Mouse (Mus musculus) embryonic facial prominence, embryonic 10.5 days (tissue): ENCODE measurements around the gene Sltm. TPM values are rescaled to one million over a fixed set of nuclear protein-coding genes. Genes with fewer than 3 reads are reported as not detected.
"Not testable (repeated sequence)": the region's sequence is repeated elsewhere in the genome, so short reads cannot be mapped to it uniquely, and the experiment has no call there.

ENCODE experiments used
- DNase-seq: peaks from one replicate; pipeline ENCODE4 v3.0.0-alpha.2; 2017; ENCODE audit warnings: low spot score
- H3K27ac ChIP-seq: fragments of 300-500 bp; sonication (generic); replicated peaks from 2 replicates; pipeline ENCODE4 v1.5.1; 2016; ENCODE audit warnings: mild to moderate bottlenecking
- H3K27me3 ChIP-seq: fragments of 300-500 bp; sonication (generic); replicated peaks from 2 replicates; pipeline ENCODE4 v1.6.1; 2016; ENCODE audit warnings: low read depth, mild to moderate bottlenecking; ENCODE audit not compliant: poor library complexity, severe bottlenecking
- H3K36me3 ChIP-seq: fragments of 300-500 bp; sonication (generic); replicated peaks from 2 replicates; pipeline ENCODE4 v1.6.1; 2016; ENCODE audit warnings: mild to moderate bottlenecking, moderate library complexity
- H3K4me1 ChIP-seq: fragments of 300-500 bp; sonication (generic); 2 replicates; pipeline ENCODE4 v1.6.1; 2016
- H3K4me3 ChIP-seq: fragments of 300-500 bp; sonication (generic); 2 replicates; pipeline ENCODE4 v1.5.1; 2016; ENCODE audit warnings: mild to moderate bottlenecking, moderate library complexity
- H3K9me3 ChIP-seq: fragments of 300-500 bp; sonication (generic); 2 replicates; pipeline ENCODE4 v1.6.1; 2016; ENCODE audit warnings: mild to moderate bottlenecking
- WGBS: fragments of 180-500 bp; shearing (Covaris S2); methylation state at CpG from one replicate; pipeline ENCODE4 v1.1.7; 2016; 5-methylcytosine and 5-hydroxymethylcytosine counted together
- polyA plus RNA-seq: library from polyadenylated mRNA; unstranded; fragments of >200 nt; fragmentation: Nextera tagmentation; extraction: Ambion mirVana; gene quantifications from 2 replicates; pipeline ENCODE4 v1.2.1, GENCODE M21; 2016

Sltm gene
- polyA plus RNA-seq, 1 experiment from 2014 or later, result 71.6 TPM

DNA sequence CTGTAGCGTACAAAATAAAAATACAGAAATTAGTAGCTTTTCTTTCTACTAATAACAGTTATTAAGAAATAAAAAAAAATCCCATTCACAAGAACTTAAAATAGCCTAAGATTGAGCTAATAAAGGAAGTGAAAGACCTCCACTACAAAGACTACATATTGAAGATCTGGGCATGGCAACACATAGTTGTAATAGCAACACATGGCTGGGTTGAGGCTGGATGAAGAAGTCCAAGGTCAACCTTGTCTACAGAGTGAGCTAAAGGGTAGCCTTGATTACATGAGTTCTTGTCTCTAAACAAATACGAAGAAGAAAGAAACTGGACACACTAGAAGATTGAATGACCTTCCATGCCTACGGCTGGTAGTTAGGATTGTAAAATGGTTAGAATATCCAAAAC lies 18.7 kb upstream of the Sltm start:
- WGBS, result 96% methylated on average over 3 of the region's 3 CpGs
- Histone ChIP-seq H3K4me3 (no peak overlapping the region), H3K27me3 (no peaks in the 10 kb centered on the region), H3K27ac (no peak overlapping the region), H3K36me3 (no peaks in the 10 kb centered on the region), H3K9me3 (no peaks in the 10 kb centered on the region), H3K4me1 (peaks cover 6% of the 10 kb centered on the region; the same call in 1 of the 2 replicates)
- no peak for DNase-seq

DNA sequence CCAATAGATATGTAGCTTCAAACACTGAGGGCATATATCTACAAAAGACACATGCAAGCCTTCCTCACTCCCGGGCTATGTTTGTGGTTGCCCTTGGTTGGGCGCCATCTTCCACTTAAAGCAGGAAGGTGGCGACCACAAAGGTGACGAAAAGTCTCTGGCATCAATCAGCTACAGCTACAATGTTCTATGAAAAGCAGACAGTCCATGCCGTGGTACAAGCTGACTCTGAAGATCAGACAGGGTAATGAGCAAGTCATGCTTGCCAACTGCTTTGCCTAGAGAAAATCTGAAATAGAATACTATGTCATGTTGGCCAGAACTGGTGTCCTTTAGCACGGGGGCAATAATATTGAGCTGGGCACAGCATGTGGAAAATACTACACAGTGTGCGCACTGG lies 18.2 kb upstream of the Sltm start:
- no peaks in the 10 kb centered on the region for H3K27me3 ChIP-seq
- no peak overlapping the region for H3K4me3 ChIP-seq
- no peak for DNase-seq
- no peaks in the 10 kb centered on the region for H3K9me3 ChIP-seq
- H3K27ac ChIP-seq, result no peak overlapping the region
- H3K36me3 ChIP-seq, result no peaks in the 10 kb centered on the region
- 87% methylated on average over 7 of the region's 7 CpGs for WGBS
- peaks cover 6% of the 10 kb centered on the region; the same call in 1 of the 2 replicates for H3K4me1 ChIP-seq

- 85% methylated on average over 3 of the region's 3 CpGs for WGBS
- Histone ChIP-seq H3K27me3 (no peaks in the 10 kb centered on the region), H3K4me3 (no peak overlapping the region), H3K27ac (no peak overlapping the region), H3K4me1 (no peaks in the 10 kb centered on the region), H3K9me3 (no peaks in the 10 kb centered on the region), H3K36me3 (no peaks in the 10 kb centered on the region)
- no peak for DNase-seq
Measured at GRCm38 (mm10) chr9:70533328-70533727, 9.2 kb upstream of the Sltm start.

GRCm38 (mm10) chr9:70541584-70541983 lies 970 bp upstream of the Sltm start:
- WGBS, result 11% methylated on average over 6 of the region's 6 CpGs
- Histone ChIP-seq H3K27me3 (no peaks in the 10 kb centered on the region), H3K4me1 (peaks cover 20% of the 10 kb centered on the region), H3K9me3 (no peaks in the 10 kb centered on the region), H3K4me3 (peak overlapping the region; percentile 94), H3K36me3 (peaks cover 10% of the 10 kb centered on the region), H3K27ac (peak overlapping the region; percentile 99; the same call in 1 of the 2 replicates)
- DNase-seq, result peak; percentile 34

DNA sequence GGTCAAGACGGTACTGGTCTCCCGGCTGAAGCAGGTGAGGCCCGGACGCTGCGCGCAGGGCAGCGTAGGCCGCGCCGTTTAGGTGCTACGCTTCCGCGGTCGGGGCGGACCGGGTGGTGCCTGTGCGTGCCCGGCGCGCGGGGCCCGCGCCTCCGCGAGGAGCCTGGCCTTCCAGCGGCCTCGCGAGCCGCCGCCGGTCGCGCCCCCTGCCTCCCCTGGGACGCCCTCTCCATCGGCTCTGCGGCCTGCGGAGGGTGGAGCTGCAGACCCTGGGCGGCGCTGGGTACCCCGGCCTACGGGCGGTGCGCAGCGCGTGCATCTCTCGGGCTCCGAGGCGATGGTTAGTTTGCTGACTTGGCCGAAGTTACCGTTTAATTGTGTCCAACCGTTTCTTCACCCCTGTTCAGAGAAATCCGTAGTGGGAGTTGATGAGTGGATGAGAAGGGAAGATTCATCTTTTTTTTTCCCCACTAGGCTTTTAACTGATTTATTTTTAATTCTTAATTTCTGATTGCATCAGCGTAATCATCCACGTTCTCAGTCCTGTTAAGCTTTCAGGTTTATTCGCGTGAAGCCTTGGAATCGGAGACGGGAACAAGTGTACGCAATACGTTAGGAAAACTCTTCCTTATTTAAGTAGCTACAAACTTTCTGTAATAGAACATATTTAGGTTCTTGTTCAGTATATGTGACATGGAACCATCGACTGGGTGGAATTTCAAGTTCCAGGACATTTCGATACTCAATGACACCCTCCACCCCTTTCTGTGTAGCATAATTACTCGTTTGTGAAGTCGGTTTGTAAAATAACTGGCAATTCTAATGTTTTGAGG lies 710 bp downstream of the Sltm start:
- peak overlapping the region; percentile 94 for H3K4me3 ChIP-seq
- peak; percentile 82 for DNase-seq
- WGBS, result 2% methylated on average over 64 of the region's 64 CpGs
- peaks cover 16% of the 10 kb centered on the region for H3K36me3 ChIP-seq
- H3K4me1 ChIP-seq, result peaks cover 20% of the 10 kb centered on the region
- H3K27me3 ChIP-seq, result no peaks in the 10 kb centered on the region
- peak overlapping the region; percentile 99 for H3K27ac ChIP-seq
- no peaks in the 10 kb centered on the region for H3K9me3 ChIP-seq

GRCm38 (mm10) chr9:70543985-70544384 lies 1.4 kb downstream of the Sltm start:
- Histone ChIP-seq H3K36me3 (peaks cover 22% of the 10 kb centered on the region), H3K9me3 (no peaks in the 10 kb centered on the region), H3K27me3 (no peaks in the 10 kb centered on the region), H3K27ac (no peak overlapping the region), H3K4me3 (peak overlapping the region; percentile 94), H3K4me1 (peaks cover 20% of the 10 kb centered on the region)
- WGBS, result 77% methylated on average over 5 of the region's 5 CpGs
- DNase-seq, result no peak

- Histone ChIP-seq H3K4me3 (no peak overlapping the region), H3K27me3 (no peaks in the 10 kb centered on the region), H3K9me3 (no peaks in the 10 kb centered on the region), H3K36me3 (peaks cover 30% of the 10 kb centered on the region), H3K27ac (no peak overlapping the region), H3K4me1 (peaks cover 20% of the 10 kb centered on the region)
- no peak for DNase-seq
- 76% methylated on average over 1 of the region's 1 CpGs for WGBS
Measured at GRCm38 (mm10) chr9:70544831-70545230, 2.3 kb downstream of the Sltm start.

DNA sequence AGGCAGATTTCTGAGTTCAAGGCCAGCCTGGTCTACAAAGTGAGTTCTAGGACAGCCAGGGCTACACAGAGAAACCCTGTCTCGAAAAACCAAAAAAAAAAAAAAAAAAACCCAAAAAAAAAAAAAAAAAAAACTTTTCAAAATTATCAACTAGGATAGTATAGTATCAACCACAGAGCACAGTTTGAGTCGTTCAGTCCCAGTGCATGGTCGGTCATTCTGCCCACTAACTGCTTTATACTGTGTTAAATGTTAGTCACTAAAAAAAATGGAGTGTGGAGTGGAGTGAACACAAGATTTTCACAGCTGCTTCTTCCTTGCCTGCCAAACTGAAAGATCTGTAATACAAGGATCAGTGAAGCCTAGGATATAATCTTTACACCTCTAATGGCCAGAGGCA lies 4.0 kb downstream of the Sltm start:
- DNase-seq, H3K4me3 ChIP-seq, H3K27ac ChIP-seq, H3K9me3 ChIP-seq, H3K27me3 ChIP-seq: not testable (repeated sequence)
- Histone ChIP-seq H3K36me3 (peaks cover 45% of the 10 kb centered on the region), H3K4me1 (peaks cover 16% of the 10 kb centered on the region)
- 92% methylated on average over 3 of the region's 3 CpGs for WGBS

- no peak overlapping the region for H3K4me3 ChIP-seq
- H3K4me1 ChIP-seq, result peaks cover 10% of the 10 kb centered on the region
- WGBS, result 89% methylated on average over 4 of the region's 4 CpGs
- peaks cover 11% of the 10 kb centered on the region; the same call in 1 of the 2 replicates for H3K9me3 ChIP-seq
- DNase-seq, result no peak
- no peak overlapping the region for H3K27ac ChIP-seq
- no peaks in the 10 kb centered on the region for H3K27me3 ChIP-seq
- peaks cover 62% of the 10 kb centered on the region for H3K36me3 ChIP-seq
Measured at GRCm38 (mm10) chr9:70548304-70548703, 5.8 kb downstream of the Sltm start.

DNA sequence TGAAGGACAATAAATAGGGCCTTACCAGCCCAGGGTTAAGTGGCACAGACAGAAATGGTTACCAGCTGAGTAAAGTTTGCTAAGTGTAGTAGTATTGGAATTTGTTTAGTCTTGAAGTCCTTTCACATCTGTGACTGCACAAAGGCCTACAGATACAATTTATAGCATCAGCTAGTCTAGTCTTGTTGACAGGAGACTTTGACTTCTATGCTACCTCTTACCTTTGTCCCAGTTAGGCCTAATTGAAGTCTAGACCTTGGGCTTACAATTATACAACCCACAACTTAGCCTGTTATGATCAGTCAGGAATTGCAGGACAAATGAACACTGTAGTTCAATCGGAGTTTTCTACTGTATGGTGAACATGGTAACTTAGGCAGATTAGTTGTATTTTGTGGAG lies 9.0 kb downstream of the Sltm start:
- Histone ChIP-seq H3K27me3 (no peaks in the 10 kb centered on the region), H3K36me3 (peaks cover 79% of the 10 kb centered on the region), H3K4me3 (no peak overlapping the region), H3K4me1 (no peaks in the 10 kb centered on the region), H3K9me3 (peaks cover 16% of the 10 kb centered on the region; the same call in 1 of the 2 replicates), H3K27ac (no peak overlapping the region)
- DNase-seq, result no peak
- WGBS, result 100% methylated on average over 1 of the region's 1 CpGs

GRCm38 (mm10) chr9:70552233-70552632 lies 9.7 kb downstream of the Sltm start:
- not testable (repeated sequence) for H3K4me3 ChIP-seq, DNase-seq, H3K4me1 ChIP-seq, H3K27me3 ChIP-seq, H3K27ac ChIP-seq
- Histone ChIP-seq H3K36me3 (peaks cover 79% of the 10 kb centered on the region), H3K9me3 (peaks cover 16% of the 10 kb centered on the region; the same call in 1 of the 2 replicates)
- WGBS, result 92% methylated on average over 2 of the region's 2 CpGs

- Histone ChIP-seq H3K27ac (no peak overlapping the region), H3K9me3 (peaks cover 16% of the 10 kb centered on the region; the same call in 1 of the 2 replicates), H3K4me1 (no peaks in the 10 kb centered on the region), H3K36me3 (peaks cover 68% of the 10 kb centered on the region), H3K27me3 (no peaks in the 10 kb centered on the region), H3K4me3 (no peak overlapping the region)
- no peak for DNase-seq
Measured at GRCm38 (mm10) chr9:70555431-70555830, 12.9 kb downstream of the Sltm start.

- no peaks in the 10 kb centered on the region for H3K4me1 ChIP-seq
- DNase-seq, result no peak
- H3K9me3 ChIP-seq, result peaks cover 16% of the 10 kb centered on the region; the same call in 1 of the 2 replicates
- no peak overlapping the region for H3K27ac ChIP-seq
- H3K36me3 ChIP-seq, result peaks cover 67% of the 10 kb centered on the region
- no peak overlapping the region for H3K4me3 ChIP-seq
- no peaks in the 10 kb centered on the region for H3K27me3 ChIP-seq
- WGBS, result 90% methylated on average over 5 of the region's 5 CpGs
Measured at GRCm38 (mm10) chr9:70556796-70557195, 14.2 kb downstream of the Sltm start.
